Mouse (Mus musculus) brown adipose tissue, adult 24 weeks (tissue): ENCODE measurements around the gene Ppfibp2. TPM values are rescaled to one million over a fixed set of nuclear protein-coding genes. Genes with fewer than 3 reads are reported as not detected.
A peak's percentile ranks its signal among the peaks of the same experiment; 100 is the strongest.

ENCODE experiments used
- H3K27ac ChIP-seq: fragments of 200-500 bp; replicated peaks from 2 replicates; pipeline ENCODE4 v1.5.1; 2012; ENCODE audit warnings: low read depth, mild to moderate bottlenecking, low read length
- H3K4me1 ChIP-seq: fragments of 200-500 bp; 2 replicates; pipeline ENCODE4 v1.6.1; 2012; ENCODE audit warnings: low read length, mixed read lengths; ENCODE audit not compliant: control insufficient read depth, insufficient read depth, insufficient read length
- H3K4me3 ChIP-seq: fragments of 200-500 bp; 2 replicates; pipeline ENCODE4 v1.5.1; 2012; ENCODE audit warnings: low read depth, mild to moderate bottlenecking, low read length, moderate library complexity; ENCODE audit not compliant: insufficient read depth
- polyA plus RNA-seq: library from polyadenylated mRNA; stranded (reverse); fragments of >200 nt; gene quantifications from 2 replicates; pipeline ENCODE4 v1.2.4, GENCODE M21; 2012; ENCODE audit not compliant: missing spikeins, insufficient read depth, insufficient read length

Ppfibp2 gene
- 1.7 TPM in 2 replicates for polyA plus RNA-seq

DNA sequence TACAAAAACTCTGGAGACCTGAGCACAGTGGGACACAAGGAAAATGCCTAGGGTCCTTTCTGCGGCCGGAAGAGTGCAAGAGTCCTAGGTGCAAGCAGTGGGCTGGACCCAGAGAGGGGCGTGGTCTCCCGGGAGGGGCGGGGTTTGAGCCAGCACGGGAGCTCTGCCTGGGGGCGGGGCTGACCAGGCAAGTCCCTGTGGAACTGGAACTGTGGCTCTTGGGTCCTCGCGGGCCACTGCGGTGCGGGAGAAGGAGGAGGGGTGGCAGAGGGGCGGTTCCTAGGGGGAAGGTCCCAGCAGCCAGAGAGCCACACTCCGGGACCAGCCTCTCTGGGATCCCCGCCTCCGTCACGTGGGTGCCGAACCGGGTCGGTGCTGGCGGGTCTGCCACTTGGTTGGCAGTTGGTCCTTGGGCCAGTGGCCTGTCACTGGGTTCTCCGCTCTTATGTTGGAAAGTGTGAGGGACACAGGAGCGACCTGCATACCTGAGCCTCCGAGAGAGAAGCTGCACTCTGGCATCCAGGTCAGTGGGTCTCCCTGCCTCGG is at the start of gene Ppfibp2:
TSS of gene Ppfibp2 (plus strand) at position 351 of the 546 bp plus-strand sequence.
- Histone ChIP-seq H3K27ac (peak within 1 kb of the TSS; percentile 45; the same call in 1 of the 2 replicates), H3K4me3 (peak within 1 kb of the TSS; percentile 65), H3K4me1 (no peaks in the 10 kb centered on the region)

- no peak overlapping the region for H3K4me3 ChIP-seq
- H3K27ac ChIP-seq: no peak overlapping the region
- no peaks in the 10 kb centered on the region for H3K4me1 ChIP-seq
These were observed 47.1 kb upstream of the Ppfibp2 start for GRCm38 (mm10) chr7:107547872-107548271.

GRCm38 (mm10) chr7:107553461-107553860 is 41.5 kb upstream of the Ppfibp2 start:
- Histone ChIP-seq H3K4me1 (no peaks in the 10 kb centered on the region), H3K4me3 (no peak overlapping the region), H3K27ac (no peak overlapping the region)

DNA sequence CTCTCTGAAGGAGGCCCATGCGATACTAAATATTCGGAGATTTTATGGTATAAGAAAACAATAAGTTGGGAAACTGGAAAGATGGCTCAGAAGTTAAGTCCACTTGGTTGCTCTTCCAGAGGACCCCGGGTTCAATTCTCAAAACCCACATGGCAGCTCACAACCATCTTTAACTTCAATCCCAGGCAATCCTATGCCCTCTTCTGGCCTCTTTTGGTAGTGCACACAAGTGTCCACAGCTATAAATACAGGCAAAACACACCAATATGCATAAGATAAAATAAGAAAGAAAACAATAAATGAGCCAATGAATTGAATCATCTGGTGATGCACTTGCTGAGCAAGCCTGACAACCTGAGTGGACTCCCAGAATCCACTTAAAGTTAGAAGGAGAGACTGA is 39.1 kb upstream of the Ppfibp2 start:
- no peak overlapping the region for H3K4me3 ChIP-seq
- no peaks in the 10 kb centered on the region for H3K4me1 ChIP-seq
- H3K27ac ChIP-seq: no peak overlapping the region

- Histone ChIP-seq H3K4me1 (no peaks in the 10 kb centered on the region), H3K4me3 (no peak overlapping the region), H3K27ac (no peak overlapping the region)
These were observed 34.3 kb upstream of the Ppfibp2 start for GRCm38 (mm10) chr7:107560675-107561074.

- Histone ChIP-seq H3K4me3 (no peak overlapping the region), H3K4me1 (no peaks in the 10 kb centered on the region), H3K27ac (no peak overlapping the region)
These were observed 33.4 kb upstream of the Ppfibp2 start for GRCm38 (mm10) chr7:107561584-107561983.

DNA sequence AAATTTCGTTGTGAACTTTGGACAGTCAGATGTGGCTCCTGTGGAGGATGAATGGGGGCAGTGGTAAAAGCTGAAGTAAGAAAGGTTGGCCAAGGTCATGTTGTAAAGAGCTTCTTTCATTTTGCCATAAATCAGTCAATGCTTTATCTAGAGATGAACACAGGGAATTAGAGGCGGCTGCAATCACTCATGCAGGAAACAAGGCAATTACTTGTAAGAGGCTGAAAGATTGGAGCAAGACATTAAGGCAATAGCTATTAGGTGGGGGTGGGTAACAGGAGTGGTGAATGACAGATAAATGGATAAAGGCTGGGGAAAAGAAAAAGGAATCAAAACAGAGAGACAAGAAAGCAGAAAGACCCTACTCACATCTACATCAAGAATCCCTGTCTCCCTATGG is 31.3 kb upstream of the Ppfibp2 start:
- H3K4me1 ChIP-seq: no peaks in the 10 kb centered on the region
- H3K4me3 ChIP-seq: no peak overlapping the region
- H3K27ac ChIP-seq: no peak overlapping the region

- Histone ChIP-seq H3K27ac (peak within 1 kb of the TSS; percentile 18; the same call in 1 of the 2 replicates), H3K4me3 (peak within 1 kb of the TSS; percentile 51), H3K4me1 (no peaks in the 10 kb centered on the region)
These were observed 27.7 kb upstream of the Ppfibp2 start, which contains the start of gene Olfml1 for GRCm38 (mm10) chr7:107567261-107567671. TSS of gene Olfml1 (plus strand) at chr7:107567446.

GRCm38 (mm10) chr7:107567674-107568073 is 27.3 kb upstream of the Ppfibp2 start:
- H3K4me1 ChIP-seq: no peaks in the 10 kb centered on the region
- H3K27ac ChIP-seq: peak overlapping the region; percentile 18; the same call in 1 of the 2 replicates
- H3K4me3 ChIP-seq: peak overlapping the region; percentile 51

GRCm38 (mm10) chr7:107568971-107569370 is 26.0 kb upstream of the Ppfibp2 start:
- Histone ChIP-seq H3K4me1 (no peaks in the 10 kb centered on the region), H3K4me3 (peak overlapping the region; percentile 26), H3K27ac (no peak overlapping the region)

- Histone ChIP-seq H3K4me1 (no peaks in the 10 kb centered on the region), H3K4me3 (no peak overlapping the region), H3K27ac (no peak overlapping the region)
These were observed 21.2 kb upstream of the Ppfibp2 start for GRCm38 (mm10) chr7:107573856-107574255.

DNA sequence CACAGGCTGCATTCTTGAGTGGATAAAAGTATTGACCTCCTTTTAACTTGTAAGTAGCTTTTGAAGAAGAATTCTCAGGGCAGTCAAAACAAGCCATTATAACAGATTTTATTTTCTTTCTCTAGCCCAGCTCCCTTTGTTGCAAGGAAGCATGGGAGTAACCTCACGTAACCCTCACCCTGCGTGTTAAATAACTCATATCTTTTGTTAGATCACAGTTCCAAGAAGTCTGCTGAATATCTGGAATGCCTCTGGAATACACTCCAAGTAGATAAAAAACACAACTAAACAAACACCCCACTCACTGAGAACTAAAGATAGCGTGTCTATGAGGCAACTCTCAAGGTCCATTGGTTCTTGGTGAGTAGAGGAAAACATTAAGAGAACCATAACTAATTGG is 20.7 kb upstream of the Ppfibp2 start:
- Histone ChIP-seq H3K27ac (no peak overlapping the region), H3K4me3 (no peak overlapping the region), H3K4me1 (no peaks in the 10 kb centered on the region)

GRCm38 (mm10) chr7:107592641-107593040 is 2.4 kb upstream of the Ppfibp2 start:
- Histone ChIP-seq H3K4me3 (no peak overlapping the region), H3K27ac (no peak overlapping the region), H3K4me1 (no peaks in the 10 kb centered on the region)

- Histone ChIP-seq H3K27ac (no peak overlapping the region), H3K4me3 (0 out of 2 replicates have a peak overlapping the region, but pooled peaks have one; percentile 65), H3K4me1 (no peaks in the 10 kb centered on the region)
These were observed 1.1 kb upstream of the Ppfibp2 start for GRCm38 (mm10) chr7:107593904-107594303.

DNA sequence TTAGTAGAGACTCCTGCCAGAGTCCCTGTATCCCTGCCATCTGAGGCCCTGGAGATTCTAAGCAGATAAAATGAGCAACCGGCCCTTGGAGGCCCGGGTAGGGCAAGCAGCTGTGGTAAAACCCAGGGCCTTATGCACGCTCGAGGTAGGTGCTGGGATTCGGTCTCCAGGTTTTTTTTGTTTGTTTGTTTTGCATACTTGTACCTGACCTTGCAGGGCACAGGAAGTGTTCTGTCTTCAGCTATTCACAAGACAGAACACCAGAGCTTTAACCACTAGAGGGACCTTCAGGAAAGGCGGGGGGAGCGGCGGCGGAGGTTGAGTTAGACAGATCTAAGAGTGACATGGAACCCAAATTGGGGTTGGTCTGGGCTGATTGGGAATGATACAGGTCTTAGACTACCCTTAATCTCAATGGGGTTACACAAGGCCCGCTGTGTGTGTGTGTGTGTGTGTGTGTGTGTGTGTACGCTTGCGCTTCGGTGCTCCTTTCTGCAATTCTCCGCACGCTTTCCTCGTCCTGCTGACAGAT is 616 bp upstream of the Ppfibp2 start:
- H3K27ac ChIP-seq: peak overlapping the region; percentile 45; the same call in 1 of the 2 replicates

DNA sequence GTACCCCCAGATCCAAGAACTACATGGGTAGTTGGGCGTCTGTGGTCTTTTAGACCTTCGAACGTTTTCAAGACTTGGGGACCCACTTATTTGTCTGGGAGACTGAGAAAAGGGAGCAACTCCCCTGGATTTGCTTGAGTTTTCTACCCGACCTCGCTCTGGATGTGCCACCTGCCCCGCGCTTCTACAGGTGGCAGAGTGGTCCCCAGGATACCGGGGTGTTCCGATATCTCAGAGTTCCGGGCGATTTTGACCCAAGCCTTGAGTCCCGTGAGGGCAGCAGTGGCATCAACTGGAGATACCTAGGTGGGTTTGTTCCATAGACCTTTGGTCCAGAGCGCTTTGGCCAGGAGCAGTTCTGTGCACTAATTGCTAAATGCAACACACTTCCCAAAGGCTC is 419 bp downstream of the Ppfibp2 start:
- peak overlapping the region; percentile 65 for H3K4me3 ChIP-seq
- H3K27ac ChIP-seq: no peak overlapping the region
- H3K4me1 ChIP-seq: no peaks in the 10 kb centered on the region

More for the DNA sequence above, 616 bp upstream of the Ppfibp2 start:
- H3K4me3 ChIP-seq: peak overlapping the region; percentile 65
- no peaks in the 10 kb centered on the region for H3K4me1 ChIP-seq
